Mouse (Mus musculus): Measurements from ENCODE around the gene Tmed2.
"Not testable (repeated sequence)": the region's sequence is repeated elsewhere in the genome, so short reads cannot be mapped to it uniquely, and the experiment has no call there.

Tmed2 gene

DNA sequence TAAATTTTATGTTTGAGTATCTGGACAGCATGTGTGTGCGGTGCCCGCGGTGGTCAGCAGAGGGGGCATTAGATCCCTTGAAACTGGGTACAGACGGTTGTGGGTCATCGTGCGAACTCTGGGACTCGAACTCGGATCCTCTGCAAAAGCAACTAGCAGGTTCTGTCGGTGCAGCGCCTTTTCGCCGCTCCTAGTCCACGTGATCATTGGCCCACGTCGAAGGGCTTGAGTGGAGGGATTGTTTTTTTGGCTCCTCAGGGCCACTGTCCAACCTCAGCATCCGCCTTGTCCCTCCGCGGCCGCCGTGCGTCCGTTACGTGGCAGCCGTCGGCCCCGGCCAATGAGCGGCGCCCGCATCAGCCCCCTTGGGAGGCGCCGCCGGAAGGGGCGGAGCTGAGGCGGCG, at the start of gene Tmed2:
TSS of gene Tmed2 (plus strand) at position 313 of the 404 bp plus-strand sequence.
- peak; percentile 95 for DNase-seq (ENCODE audit: low read depth)

DNA sequence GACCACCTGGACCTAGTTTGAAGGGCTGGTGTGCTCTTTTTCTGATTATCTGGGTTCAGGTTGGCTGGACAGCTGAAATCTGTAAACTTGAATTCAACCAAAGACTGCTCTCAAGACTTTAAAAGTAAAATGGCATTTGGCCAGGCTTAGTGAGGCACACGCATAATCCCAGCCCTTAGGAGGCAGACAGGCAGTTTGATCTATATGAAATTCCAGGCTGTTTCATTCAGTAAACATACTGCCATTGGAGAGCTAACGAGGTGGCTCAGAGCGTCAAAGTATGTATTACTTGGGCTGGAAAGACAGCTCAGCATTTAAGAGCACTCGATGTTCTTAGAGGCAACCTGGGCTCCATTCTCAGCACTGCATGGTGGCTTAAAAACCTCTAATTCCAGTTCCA, 48.8 kb upstream of the Tmed2 start:
- no peak for DNase-seq (ENCODE audit: low read depth)

DNA sequence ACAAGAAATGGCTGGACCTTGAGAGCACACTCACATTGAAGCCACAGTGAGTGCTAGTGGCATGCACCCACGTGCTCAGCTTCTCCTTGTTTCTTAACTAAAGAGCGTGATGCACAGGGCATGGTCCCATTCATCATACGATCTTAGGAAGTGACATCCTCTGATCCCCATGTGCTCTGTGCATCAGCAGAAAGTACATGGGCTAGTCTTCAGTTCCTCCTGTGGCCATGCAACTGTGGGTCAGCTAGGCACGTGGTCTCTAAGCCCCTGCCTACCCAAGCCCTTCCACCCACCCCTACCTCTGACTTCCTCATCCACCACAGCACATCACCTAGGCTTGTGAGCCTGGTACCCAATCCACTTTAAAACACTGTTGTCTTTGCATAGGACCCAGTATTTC, 47.9 kb upstream of the Tmed2 start:
- no peak for DNase-seq (ENCODE audit: low read depth)

DNA sequence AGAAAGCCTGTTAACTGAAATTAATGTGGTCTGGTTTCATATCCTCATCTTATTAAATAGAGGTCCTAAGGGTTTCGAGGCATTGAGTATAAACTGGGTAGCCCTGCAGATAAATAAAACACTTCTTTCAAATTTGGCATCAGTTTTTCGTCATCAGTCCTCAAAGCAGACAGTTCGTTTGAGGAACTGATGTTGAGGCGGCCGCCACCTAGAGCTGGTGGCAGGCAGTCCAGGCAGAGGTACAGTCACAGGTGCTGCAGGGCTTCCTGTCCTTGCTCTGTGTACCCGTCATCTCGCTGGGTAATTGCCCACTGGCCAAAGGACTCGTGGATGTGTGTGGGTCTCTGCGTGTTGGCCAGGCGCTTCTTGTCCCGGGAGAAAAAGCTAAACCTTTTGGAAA, 47.0 kb upstream of the Tmed2 start:
- DNase-seq (ENCODE audit: low read depth), result no peak

GRCm38 (mm10) chr5:124495547-124495946, 44.9 kb upstream of the Tmed2 start:
- no peak for DNase-seq (ENCODE audit: low read depth)

GRCm38 (mm10) chr5:124496614-124497514, 43.6 kb upstream of the Tmed2 start:
- peak; percentile 87 for DNase-seq (ENCODE audit: low read depth)

DNA sequence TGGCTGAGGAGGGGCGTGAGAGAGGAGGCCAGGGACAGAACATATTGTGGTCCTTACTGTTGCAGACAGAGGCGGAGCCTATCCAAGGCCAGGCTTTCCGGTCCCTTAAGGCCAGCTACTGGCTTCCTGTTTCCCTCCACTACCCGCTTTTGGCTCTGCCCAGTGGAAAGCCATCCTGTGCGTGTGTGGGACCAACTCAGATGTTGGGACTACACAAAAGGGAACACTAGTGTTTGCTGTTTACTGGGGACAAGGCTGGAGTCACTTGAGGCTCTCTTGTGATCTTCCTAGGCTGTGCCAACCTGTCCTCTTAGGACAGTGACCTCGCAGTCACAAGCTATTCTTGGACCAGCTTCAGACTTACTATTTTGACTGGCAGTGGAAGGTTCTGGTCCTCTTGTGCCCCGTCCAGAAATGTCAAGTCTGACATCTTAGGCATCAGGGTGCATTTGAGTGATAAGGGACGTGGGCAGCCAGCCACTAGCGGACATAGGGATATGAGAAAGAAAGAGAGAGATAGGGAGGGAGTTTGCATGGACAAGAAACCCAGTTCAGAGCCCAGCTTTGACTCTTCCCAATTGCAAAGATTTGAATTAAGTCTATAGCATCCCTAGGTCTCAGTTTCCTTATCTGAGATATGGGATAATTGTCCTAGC, 42.1 kb upstream of the Tmed2 start:
- peak; percentile 38 for DNase-seq (ENCODE audit: low read depth)

DNA sequence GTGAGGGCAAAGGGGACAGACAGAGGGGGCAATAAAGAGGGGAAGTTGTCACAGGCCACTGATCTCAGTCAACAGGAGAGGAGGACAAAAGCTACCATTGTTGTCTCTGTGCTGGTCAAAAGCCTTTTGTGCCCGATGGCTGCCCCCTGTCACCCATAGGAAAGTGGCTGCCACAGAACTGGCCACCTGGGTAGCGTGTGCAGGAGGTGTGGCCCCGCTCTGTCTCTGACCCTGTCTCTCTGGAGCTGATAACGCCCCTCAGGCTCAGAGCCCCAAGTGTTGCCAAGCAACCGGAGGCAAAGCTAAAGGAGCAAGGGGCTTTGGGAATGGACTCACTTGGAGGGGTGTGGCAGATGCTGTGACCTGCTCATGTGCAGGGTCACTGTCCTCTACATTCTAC, 41.5 kb upstream of the Tmed2 start:
- DNase-seq (ENCODE audit: low read depth), result no peak

DNA sequence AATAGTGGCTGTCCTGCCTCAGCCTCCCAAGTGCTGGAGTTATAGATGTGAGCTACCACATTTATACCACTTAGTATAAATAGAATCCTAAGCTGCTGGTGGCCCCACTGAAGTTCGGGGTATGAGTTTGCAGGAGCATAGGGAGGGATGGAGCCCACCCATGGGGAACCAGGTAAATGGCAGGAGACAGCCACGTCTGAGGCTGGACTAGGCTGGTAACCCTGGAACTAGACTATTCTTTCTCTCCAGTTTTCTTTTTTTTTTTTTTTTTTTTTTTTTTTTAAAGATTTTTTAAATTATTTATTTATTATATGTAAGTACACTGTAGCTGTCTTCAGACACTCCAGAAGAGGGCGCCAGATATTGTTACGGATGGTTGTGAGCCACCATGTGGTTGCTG, 40.5 kb upstream of the Tmed2 start:
- DNase-seq (ENCODE audit: low read depth), result not testable (repeated sequence)

GRCm38 (mm10) chr5:124500573-124500972, 39.9 kb upstream of the Tmed2 start:
- no peak for DNase-seq (ENCODE audit: low read depth)

DNA sequence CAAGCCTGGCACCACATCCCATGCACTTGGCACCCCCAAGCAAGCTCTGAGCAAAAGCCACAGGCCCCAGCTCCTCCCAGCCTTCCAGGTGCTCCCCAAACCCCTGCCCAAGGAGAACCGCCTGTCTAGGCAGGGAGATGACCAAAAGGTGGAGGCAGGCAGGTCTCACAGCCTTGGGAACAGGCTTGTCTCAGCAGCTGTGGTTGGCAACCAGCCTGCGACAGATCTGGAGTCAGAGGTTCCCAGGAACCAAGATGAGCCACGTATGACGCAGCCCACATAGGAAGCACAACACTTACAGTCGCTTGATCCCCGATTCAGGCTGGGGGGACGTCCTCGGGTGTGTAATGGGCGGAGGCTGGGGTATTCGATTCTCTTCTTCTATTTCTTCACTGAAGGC, 39.0 kb upstream of the Tmed2 start:
- no peak for DNase-seq (ENCODE audit: low read depth)

- DNase-seq (ENCODE audit: low read depth), result no peak
Observed at GRCm38 (mm10) chr5:124503742-124504141, 36.8 kb upstream of the Tmed2 start.

- no peak for DNase-seq (ENCODE audit: low read depth)
Observed at GRCm38 (mm10) chr5:124505235-124505634, 35.3 kb upstream of the Tmed2 start.

DNA sequence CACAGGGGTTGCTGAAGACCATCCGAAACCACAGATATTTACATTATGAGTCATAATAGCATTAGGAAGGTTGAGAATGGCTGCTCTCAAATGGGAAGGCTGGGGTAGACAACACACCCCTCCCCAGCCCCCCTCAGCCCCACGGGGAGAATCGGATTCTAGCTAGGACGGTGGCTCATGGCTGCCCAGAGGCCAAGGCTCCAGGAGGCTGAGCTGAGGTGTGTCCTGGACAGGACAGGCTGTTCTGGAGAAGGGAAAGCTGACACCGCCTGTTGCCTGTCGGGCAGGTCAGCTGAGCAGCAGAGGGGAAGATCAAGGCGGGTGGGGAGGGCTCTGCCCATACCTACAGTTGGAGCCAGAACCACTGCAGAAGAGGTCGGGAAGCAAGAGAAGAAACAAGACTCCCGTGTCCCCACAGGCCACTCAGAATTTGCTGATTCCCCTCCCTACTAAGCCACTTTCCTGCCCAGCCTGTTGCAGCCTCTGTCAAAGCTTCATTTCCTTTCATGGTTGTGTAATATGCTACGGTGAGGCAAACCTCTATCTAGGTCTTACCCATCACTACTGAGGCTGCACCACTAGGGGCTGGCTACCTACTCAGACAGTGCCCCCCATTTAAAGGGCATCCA, 33.6 kb upstream of the Tmed2 start:
- DNase-seq (ENCODE audit: low read depth), result no peak

DNA sequence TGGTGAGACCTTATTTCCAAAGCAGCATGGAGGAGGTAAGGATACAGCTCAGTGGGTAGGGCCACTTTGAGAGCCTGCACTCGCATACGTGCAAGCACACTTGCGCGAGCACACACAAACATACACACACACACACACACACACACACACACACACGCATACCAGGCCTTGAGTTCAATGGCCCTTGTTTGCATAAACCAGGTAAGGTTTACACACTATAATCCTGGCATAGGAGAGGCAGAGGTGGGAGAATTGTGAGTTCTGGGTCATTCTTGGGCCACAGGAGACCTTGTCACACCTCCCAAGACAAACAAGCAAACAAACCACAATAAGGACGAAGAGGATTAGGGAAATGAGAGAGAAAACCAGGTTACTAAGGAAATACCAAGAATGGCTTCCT, 31.3 kb upstream of the Tmed2 start:
- no peak for DNase-seq (ENCODE audit: low read depth)

DNA sequence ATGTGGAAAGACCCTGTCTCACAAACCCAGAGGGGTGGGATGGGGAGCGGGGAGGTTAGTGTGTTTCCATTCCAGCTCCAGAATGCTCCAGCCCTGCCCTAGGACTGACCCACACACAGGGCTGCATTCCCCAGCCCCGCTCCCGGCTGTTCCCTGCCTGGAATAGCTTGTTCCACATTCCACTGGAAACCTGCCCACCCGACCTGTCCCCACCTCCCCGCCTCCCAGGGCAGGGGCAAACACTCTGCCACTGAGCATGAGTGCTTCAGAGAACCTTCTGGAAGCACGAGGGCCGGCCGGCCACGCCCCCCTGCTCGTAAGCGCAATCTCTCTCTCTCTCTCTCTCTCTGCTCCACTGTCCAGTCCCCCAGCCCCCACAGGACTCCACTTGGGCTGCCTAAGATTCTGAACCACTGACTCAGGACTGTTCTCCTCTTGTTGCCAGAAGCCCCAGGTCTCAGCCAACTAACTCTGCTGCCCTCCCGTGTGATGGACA, 30.7 kb upstream of the Tmed2 start:
- no peak for DNase-seq (ENCODE audit: low read depth)

GRCm38 (mm10) chr5:124510536-124511050, 29.9 kb upstream of the Tmed2 start:
- no peak for DNase-seq (ENCODE audit: low read depth)

GRCm38 (mm10) chr5:124515789-124516188, 24.7 kb upstream of the Tmed2 start:
- DNase-seq (ENCODE audit: low read depth), result no peak

- no peak for DNase-seq (ENCODE audit: low read depth)
Observed at GRCm38 (mm10) chr5:124518648-124519047, 21.8 kb upstream of the Tmed2 start.

GRCm38 (mm10) chr5:124521588-124521987, 18.9 kb upstream of the Tmed2 start:
- no peak for DNase-seq (ENCODE audit: low read depth)

DNA sequence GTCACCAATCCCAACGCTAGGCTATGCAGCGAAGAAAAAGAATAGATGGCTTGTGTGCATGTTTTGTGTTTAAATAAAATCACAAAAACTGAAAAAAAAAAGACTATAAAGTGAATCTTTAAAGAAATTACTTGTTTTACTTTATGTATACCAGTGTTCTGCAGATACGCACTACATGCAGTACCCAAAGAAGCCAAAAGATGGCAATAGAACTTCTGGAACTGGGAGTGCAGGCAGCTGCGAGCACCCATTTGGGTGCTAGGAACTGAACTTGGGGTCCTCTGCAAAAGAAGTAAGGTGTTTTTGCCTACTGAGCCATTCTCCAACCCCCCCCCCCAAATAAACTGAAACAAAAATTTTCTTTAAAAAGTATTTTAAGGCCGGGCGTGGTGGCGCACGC, 17.5 kb upstream of the Tmed2 start:
- peak; percentile 62 for DNase-seq (ENCODE audit: low read depth)

GRCm38 (mm10) chr5:124524943-124525342, 15.6 kb upstream of the Tmed2 start:
- no peak for DNase-seq (ENCODE audit: low read depth)

DNA sequence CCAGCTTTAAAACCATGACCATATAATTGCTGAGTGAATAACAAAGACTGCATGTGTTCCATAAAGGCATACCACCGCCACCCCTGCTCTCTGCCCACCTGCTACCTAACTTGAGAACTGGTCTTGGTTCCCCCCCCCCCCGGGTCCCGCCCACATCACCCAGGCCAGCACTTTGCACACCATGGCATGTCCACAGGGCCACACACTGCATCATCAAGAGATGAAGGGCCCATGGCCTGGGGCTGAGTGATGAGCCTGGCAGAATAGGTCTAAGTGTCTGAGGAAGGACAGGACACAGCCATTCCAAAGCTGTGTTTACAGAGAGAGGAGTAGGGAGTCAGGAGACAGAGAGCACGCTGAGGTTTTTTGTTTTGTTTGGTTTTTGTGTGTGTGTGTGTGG, 12.1 kb upstream of the Tmed2 start:
- no peak for DNase-seq (ENCODE audit: low read depth)

Measured in induced T-regulatory cell, adult 2 months (primary cell).